Mouse (Mus musculus) right cerebral cortex, adult 2 months (tissue): ENCODE measurements around the gene C1qtnf1.

ENCODE experiments used
- DNase-seq, 2 experiments: peaks; one replicate each; pipeline ENCODE4 v3.0.0; 2021 to 2022; ENCODE audit warnings: low spot score in 2 of 2

C1qtnf1 gene

GRCm38 (mm10) chr11:118434093-118434492 is 6.1 kb downstream of the C1qtnf1 start:
- no peak for DNase-seq

GRCm38 (mm10) chr11:118436471-118436935 is 8.5 kb downstream of the C1qtnf1 start:
- no peak for DNase-seq

DNA sequence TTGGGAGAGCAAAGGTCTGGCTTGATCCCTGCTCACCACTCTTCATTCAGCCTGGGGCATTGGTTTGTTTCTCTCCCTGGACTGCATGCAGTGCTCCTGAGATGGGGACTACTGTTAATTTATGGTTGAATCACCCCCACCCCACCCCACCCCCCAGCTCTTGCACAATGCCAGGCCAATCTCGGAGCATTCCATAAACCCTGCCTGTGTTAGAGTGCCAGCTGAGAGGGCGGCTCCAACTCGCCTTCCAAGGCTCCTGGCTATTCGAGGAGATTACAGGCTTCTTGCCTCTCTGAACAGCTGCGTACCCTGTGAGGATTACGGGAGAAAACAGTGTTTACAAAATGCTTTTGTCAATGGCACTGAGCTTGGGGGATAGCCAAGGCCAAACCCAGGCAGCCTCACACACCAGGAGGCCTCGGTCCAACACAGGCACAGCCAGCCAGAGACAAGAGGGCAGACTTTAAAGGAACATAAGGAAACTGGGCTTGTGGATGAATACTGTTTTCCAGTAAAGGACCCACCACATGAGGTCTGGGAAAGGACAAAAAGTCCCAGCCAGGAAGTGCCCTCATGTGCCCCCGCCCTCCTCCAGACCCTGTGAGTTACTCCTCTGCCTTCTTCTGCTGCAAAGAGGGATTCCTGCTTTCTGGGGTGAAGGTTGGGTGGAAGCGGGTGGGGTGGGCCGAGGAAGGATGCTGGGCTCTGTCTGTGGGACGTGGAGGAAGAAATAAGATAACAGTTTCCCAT is 10.8 kb downstream of the C1qtnf1 start:
- DNase-seq, result no peak

GRCm38 (mm10) chr11:118442691-118443090 is 14.7 kb downstream of the C1qtnf1 start:
- no peak for DNase-seq

- peak; percentile 48 to 56 for DNase-seq
These were observed 15.4 kb downstream of the C1qtnf1 start for GRCm38 (mm10) chr11:118443201-118443970.

DNA sequence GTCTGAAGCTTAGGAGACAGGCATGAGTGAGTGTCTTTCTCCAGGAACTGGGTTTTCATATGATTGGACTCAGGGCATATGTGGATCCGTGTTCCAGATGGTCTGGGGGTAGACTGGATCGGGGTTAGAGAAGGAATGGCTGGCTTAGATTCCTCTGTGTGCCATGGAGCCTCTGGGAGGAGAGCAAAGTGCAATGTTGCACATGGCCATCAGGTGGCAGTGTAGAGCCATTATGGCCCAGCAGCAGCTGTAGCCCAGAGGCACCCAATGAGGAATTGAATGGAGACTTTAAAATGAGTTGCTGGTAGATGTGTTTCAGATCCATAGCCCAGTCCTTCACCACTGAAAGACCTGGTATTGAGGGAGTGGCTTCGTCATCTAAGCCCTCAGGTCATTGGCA is 17.8 kb downstream of the C1qtnf1 start:
- peak; percentile 75 to 76 for DNase-seq

DNA sequence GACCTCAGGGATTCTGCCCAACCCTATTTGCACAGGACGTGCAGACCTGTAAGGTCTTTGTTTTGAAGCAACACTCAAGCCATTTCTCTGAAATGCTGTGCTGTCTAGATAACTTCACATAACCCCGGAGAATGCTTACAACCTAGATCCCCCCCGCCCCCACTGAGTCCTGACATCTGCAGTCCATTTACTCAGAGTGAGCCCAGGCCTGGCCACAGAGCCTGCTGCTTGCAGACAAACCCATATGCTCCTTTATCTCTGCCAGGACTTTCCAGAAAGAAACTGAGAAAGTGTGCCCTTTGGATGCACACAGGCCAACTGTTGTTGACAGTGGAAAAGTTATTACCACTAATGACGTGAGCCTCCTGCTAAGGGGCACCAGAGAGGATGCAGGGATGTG is 19.3 kb downstream of the C1qtnf1 start:
- DNase-seq, result no peak

- no peak for DNase-seq
These were observed 20.4 kb downstream of the C1qtnf1 start for GRCm38 (mm10) chr11:118448385-118448784.

DNA sequence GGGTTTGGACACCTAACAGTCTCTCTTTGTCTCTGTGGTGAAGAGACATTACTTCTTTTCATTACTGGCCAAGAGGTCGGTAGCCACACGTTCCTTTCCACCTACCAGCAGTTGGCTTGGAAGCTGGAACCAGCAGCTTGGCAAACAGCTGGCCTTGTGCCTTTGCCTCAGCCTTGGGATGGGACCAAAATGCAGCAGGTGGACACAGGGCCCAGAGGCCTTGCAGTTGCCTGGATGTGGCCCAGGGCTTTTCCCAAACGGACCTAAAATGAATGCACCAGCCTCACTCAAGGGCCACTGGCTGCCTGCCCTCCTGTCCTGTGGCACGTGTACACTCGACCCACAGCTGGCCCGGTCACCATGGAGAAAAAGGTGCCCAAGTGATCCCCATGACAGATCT is 23.2 kb downstream of the C1qtnf1 start:
- DNase-seq, result no peak

GRCm38 (mm10) chr11:118452955-118453354 is 25.0 kb downstream of the C1qtnf1 start:
- DNase-seq, result no peak

- no peak for DNase-seq
These were observed 26.1 kb downstream of the C1qtnf1 start for GRCm38 (mm10) chr11:118453886-118454671.

DNA sequence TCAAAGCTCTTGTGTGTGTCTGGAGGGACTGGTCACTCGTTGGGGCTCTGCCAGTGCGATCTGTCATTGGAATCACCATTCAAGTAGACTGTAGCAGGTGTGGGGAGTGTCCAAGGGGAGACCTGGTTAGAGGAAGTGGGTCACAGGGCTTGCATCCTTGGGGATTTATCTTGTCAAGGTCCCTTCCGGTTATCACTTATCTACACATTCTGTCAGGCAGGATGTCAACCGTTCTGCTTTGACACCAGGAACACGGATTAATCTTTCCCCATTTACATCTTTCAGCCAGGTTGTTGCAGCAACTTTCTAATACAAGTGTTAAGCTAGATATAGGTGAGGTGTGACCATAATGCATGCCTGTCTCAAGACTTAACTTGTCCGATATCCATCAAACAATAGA is 27.8 kb downstream of the C1qtnf1 start:
- no peak for DNase-seq

DNA sequence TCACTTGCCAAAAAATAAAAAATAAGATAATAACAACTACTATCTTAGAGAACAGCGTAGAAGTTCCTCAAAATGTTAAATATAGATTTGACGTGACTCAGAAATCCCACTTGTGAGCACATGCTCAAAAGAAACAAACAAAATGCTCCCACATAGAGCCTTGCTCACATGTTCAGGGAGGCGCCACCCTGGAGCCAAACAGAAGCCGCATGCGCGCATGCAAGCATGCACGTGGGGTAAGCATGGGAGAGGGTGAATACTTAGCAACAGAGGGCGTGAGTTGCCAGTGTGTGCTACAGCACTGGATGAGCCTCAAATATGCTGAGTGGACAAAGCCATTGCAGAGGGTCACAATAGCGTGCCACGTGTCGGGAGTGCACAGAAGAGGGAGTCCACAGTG is 28.9 kb downstream of the C1qtnf1 start:
- peak; percentile 68 to 77 for DNase-seq

GRCm38 (mm10) chr11:118459051-118459450 is 31.0 kb downstream of the C1qtnf1 start:
- no peak for DNase-seq

DNA sequence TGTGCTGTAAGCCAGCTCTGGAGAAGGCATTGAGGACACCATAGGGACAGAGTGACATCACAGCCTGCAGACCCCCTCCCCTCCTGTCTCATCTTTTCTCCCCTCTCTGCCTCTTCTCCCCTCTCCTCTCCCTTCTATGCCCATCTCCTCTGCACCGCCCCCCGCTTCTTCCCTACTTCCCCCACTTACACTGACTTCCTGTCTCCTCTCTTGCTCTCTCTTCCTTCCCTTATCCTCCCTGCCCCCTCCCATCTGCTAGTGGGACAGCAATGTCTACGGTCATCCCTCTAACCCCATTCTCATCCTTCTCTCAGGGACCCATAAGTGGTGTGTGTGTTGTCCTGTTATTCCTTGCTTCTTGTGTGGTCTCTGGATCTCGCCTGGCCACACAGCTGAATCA is 31.5 kb downstream of the C1qtnf1 start:
- no peak for DNase-seq

DNA sequence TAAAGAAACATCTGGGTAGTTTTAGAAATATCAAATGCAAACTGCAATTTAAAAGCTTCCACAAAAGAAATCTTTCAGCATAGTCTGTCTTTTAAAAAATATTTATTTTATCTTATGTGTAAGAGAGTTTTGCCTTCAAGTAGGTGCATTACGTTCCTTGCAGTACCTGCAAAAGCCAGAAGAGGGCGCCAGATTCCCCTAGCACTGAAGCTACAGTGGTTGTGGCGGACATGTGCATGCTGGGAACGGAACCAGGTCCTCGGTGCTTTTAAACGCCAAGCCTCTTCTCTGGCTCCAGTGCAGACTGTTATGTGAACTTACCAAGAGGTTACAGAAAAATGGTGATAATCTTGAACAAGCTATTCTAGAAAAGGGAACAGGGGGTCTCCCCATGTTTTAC is 32.3 kb downstream of the C1qtnf1 start:
- DNase-seq, result no peak

DNA sequence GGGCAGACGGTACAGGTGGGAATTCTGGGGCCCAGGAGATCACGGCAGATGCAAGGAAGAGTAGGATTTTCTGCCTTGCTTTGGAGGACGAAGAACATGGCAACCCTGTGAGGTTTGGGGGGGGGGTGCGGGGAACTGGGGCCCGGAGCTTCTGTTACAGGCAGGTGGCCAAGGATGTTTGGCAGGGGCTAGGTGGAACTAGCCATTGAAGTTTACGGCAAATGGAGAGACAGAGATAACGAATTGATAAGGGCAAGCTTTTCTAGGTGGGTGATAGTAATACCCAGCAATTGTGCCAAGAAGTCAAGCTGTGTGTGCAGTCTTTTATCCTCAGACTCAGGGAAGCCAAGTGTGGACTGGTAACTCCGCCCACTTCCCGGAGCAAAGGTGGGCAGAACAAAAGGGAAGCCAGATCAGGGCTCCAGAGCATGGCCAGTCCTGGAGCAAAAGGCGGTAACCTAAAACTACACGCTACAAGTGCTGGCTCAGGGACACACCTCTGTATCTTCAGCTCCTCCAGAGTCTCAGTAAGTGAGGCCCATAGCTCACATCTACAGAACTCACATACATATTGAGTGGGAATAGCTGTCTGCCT is 39.5 kb downstream of the C1qtnf1 start:
- no peak for DNase-seq

DNA sequence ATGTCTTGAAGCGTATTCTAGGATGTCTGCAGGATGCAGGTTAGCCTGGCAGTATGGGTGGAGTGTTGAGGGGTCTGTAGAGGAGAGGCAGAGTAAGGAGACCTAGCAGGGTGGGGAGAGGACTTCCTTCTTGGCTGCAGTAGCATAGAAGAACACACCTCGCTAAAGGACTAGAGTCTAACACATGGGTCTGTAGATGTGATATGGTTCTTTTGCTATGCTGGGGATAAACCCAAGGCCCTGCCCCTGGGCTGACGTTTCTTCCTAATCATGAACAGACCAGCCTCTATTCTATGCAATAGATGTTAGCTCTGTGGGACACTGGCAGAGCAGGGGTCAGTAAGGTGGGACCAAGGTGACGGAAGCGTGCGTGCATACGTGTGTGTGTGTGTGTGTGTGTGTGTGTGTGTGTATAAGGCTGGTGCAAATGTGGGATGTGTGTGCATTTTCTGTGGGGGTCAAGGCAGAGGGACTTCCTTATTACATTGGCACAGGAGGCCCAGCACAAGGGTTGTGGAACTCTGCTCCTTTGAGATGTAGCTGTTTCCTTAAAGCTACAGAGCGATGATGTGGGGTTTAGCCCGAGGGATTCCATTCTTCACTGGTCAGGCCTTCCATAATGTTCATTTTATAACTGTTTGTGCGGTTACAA is 41.6 kb downstream of the C1qtnf1 start:
- DNase-seq, result no peak

DNA sequence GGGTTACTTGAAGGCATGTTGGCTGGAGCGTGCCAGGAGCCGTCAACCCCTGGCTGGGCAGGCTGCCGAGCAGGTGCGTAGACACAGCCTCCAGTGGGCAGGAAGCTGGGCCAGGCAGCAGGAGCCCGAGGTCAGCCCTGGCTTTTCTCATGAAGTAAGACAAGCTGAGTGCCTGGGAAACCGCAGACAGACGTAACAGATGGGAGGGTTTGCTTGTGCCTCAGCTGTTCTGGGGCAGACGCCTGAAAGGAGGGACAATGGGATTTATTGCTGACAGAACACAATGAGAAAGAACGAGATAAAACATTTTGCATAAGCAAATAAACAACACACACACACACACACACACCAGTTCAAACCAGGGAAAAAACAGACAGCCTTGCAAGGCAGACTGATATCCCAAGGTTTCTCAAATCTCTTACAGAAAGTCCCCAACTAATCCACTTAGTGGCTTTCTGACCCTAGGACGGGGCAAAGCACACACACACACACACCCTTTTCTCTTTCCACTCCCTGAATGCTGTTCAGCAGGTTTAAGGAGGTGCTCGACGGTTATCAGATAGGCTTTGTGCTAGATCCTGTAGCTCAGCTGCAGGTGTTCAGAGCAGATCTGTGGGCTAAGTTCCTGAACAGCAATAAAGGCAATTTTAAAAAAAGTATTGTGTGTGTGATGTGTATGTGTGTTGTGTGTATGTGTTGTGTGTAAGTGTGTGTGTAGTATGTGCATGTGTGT is 42.4 kb downstream of the C1qtnf1 start:
- DNase-seq, result no peak

- DNase-seq, result no peak
These were observed 43.7 kb downstream of the C1qtnf1 start for GRCm38 (mm10) chr11:118471676-118472075.

DNA sequence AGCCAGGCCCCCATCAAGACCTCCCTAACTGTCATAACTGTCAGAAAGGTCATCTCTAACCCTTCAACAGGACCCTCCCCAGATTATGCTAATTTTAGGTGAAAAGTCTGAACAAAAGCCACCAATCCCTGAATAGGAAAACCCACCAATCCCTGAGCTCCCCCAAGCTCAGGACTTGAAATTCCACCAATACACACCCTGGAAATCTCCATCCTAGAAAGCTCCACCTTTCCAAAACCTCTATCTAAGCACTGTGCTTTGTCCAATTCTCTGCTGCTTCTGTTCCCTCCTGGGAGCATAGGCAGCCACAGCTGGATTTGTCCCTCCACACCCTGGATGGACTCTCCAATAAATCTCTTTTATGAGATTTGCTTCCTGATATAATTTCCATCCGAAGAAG is 45.2 kb downstream of the C1qtnf1 start:
- no peak for DNase-seq
